Mouse (Mus musculus) small intestine, adult 10 weeks (tissue): Measurements from ENCODE around the gene Olfr987. TPM values are rescaled to one million over a fixed set of nuclear protein-coding genes. Genes with fewer than 3 reads are reported as not detected.

ENCODE experiments used
- polyA plus RNA-seq: library from polyadenylated mRNA; stranded (reverse); fragments of 350-450 nt; fragmentation: Illumina TruSeq; extraction: RNeasy Lipid Tissue Mini Kit (QIAGEN cat#74804); gene quantifications from one replicate; pipeline ENCODE4 v1.2.3, GENCODE M21; 2014; ENCODE audit warnings: low replicate concordance

Olfr987 gene
- not detected for polyA plus RNA-seq

DNA sequence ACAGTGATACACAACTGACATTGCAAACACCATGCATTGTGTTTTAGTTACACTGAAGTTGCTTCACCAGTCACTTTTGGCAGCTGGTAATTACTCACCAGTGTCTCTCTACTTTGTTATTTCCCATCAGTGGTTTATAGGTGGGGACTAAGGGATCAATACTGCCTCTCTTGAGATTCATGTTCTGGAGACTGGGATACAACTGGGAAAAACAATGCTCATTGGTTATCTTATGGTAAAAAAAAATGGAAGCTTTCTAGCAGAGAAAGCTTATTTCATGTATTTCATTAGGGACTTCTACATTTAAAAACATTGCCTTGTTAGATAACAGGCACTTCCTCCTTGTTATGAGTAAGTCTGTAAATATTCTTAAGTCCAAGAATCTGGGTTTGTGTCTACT, at the start of gene Olfr987:
TSS of gene Olfr987 (minus strand) at position 101 of the 400 bp plus-strand sequence.

DNA sequence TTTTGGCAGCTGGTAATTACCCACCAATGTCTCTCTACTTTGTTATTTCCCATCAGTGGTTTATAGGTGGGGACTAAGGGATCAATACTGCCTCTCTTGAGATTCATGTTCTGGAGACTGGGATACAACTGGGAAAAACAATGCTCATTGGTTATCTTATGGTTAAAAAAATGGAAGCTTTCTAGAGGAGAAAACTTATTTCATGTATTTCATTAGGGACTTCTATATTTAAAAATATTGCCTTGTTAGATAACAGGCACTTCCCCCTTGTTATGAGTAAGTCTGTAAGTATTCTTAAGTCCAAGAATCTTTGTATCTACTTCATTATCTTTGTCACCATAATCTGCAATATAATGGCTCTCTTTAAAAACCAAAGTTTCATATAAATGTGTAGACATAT, 24.0 kb upstream of the Olfr987 start, which contains the start of gene Olfr988:
TSS of gene Olfr988 (minus strand) at position 101 of the 400 bp plus-strand sequence.

Other genes with a start within 250 kb of the Olfr987 start
- 5.5 TPM for gene Aplnr, start 203.1 kb downstream of the Olfr987 start, polyA plus RNA-seq
- gene Lrrc55, start 142.1 kb downstream of the Olfr987 start, polyA plus RNA-seq = 3.0 TPM
- gene Olfr988, start 23.9 kb upstream of the Olfr987 start, polyA plus RNA-seq = not detected
- not detected for gene Olfr992, start 70.2 kb upstream of the Olfr987 start, polyA plus RNA-seq
- gene Olfr993, start 75.6 kb upstream of the Olfr987 start, polyA plus RNA-seq = not detected
- gene Olfr994, start 97.1 kb upstream of the Olfr987 start, polyA plus RNA-seq = not detected
- not detected for gene Olfr995, start 104.3 kb upstream of the Olfr987 start, polyA plus RNA-seq
- 0.22 TPM for gene 4833423E24Rik, start 179.7 kb upstream of the Olfr987 start, polyA plus RNA-seq
- not detected for gene Olfr996, start 239.9 kb upstream of the Olfr987 start, polyA plus RNA-seq
- not detected for gene Olfr998, start 249.6 kb upstream of the Olfr987 start, polyA plus RNA-seq